Mouse (Mus musculus) adrenal gland, postnatal 36 days (tissue): ENCODE results near the gene Ndufaf1. TPM values are rescaled to one million over a fixed set of nuclear protein-coding genes. Genes with fewer than 3 reads are reported as not detected.
"Not testable (repeated sequence)": the region's sequence is repeated elsewhere in the genome, so short reads cannot be mapped to it uniquely, and the experiment has no call there.

Experiments used
- DNase-seq, 2 experiments: peaks; one replicate each; pipeline ENCODE4 v3.0.0; 2021; ENCODE audit warnings: mixed read lengths in 1 of 2
- long read RNA-seq, 2 experiments: library from polyadenylated mRNA; stranded (forward); transcript quantifications; one replicate each; pipeline ENCODE4 v2.0.0; 2021; ENCODE audit warnings: borderline sequencing depth in 2 of 2
- total RNA-seq, 2 experiments: library from RNA; stranded (reverse); gene quantifications; 2 replicates each; pipeline ENCODE4 v1.2.3; 2021

Gene Ndufaf1
- 10 to 100 TPM; 42.1 to 44.6 TPM for total RNA-seq
- long read RNA-seq, experiment 1, transcript Ndufaf1-203 (5 exons, 1,308 nt) = major isoform, 25 of 58 reads
- long read RNA-seq, experiment 1, transcript Ndufaf1-202 (5 exons, 1,478 nt) = minor isoform, 20 of 58 reads
- long read RNA-seq, experiment 1, partial matches to known transcripts = 8 of 58 reads
- long read RNA-seq, experiment 1, other reads (novel, unspliced or antisense) = 5 of 58 reads
- long read RNA-seq, experiment 2, transcript Ndufaf1-203 (5 exons, 1,308 nt) = major isoform, 5 of 12 reads
- long read RNA-seq, experiment 2, partial matches to known transcripts = 1 of 12 reads
- long read RNA-seq, experiment 2, other reads (novel, unspliced or antisense) = 2 of 12 reads

GRCm38 (mm10) chr2:119662220-119663182, at the start of gene Ndufaf1:
TSS of gene Ndufaf1 (minus strand) at chr2:119662827.
- peak; percentile 81 to 85 for DNase-seq

- no peak for DNase-seq
Observed at GRCm38 (mm10) chr2:119710011-119710410, 47.4 kb upstream of the Ndufaf1 start.

GRCm38 (mm10) chr2:119707676-119708075, 45.0 kb upstream of the Ndufaf1 start:
- no peak for DNase-seq

GRCm38 (mm10) chr2:119703171-119703570, 40.5 kb upstream of the Ndufaf1 start:
- DNase-seq = no peak

GRCm38 (mm10) chr2:119699962-119700361, 37.3 kb upstream of the Ndufaf1 start:
- DNase-seq = no peak

GRCm38 (mm10) chr2:119698472-119698871, 35.8 kb upstream of the Ndufaf1 start:
- DNase-seq = no peak

GRCm38 (mm10) chr2:119696111-119696510, 33.5 kb upstream of the Ndufaf1 start:
- no peak for DNase-seq

GRCm38 (mm10) chr2:119694826-119695225, 32.2 kb upstream of the Ndufaf1 start:
- no peak for DNase-seq

GRCm38 (mm10) chr2:119692003-119692701, 29.5 kb upstream of the Ndufaf1 start:
- no peak for DNase-seq

GRCm38 (mm10) chr2:119683706-119684105, 21.1 kb upstream of the Ndufaf1 start:
- no peak for DNase-seq

- no peak for DNase-seq
Observed at GRCm38 (mm10) chr2:119675831-119676230, 13.2 kb upstream of the Ndufaf1 start.

GRCm38 (mm10) chr2:119675215-119675784, 12.7 kb upstream of the Ndufaf1 start:
- peak in 1 of 2 experiments; percentile 45 for DNase-seq

GRCm38 (mm10) chr2:119674525-119675214, 12.0 kb upstream of the Ndufaf1 start, which contains the start of gene Rtf1:
TSS of gene Rtf1 (plus strand) at chr2:119675068.
- peak; percentile 97 to 99 for DNase-seq

GRCm38 (mm10) chr2:119669010-119669409, 6.4 kb upstream of the Ndufaf1 start:
- DNase-seq = peak in 1 of 2 experiments; percentile 20

GRCm38 (mm10) chr2:119665744-119666143, 3.1 kb upstream of the Ndufaf1 start:
- DNase-seq = not testable (repeated sequence)

GRCm38 (mm10) chr2:119644254-119644653, 18.4 kb downstream of the Ndufaf1 start:
- DNase-seq = no peak

GRCm38 (mm10) chr2:119641214-119641912, 21.3 kb downstream of the Ndufaf1 start:
- DNase-seq = no peak

GRCm38 (mm10) chr2:119636781-119637180, 25.8 kb downstream of the Ndufaf1 start:
- no peak for DNase-seq

- DNase-seq = no peak
Observed at GRCm38 (mm10) chr2:119621302-119621701, 41.3 kb downstream of the Ndufaf1 start.

- DNase-seq = not testable (repeated sequence)
Observed at GRCm38 (mm10) chr2:119619002-119619401, 43.6 kb downstream of the Ndufaf1 start.
